Mouse (Mus musculus) adrenal gland, adult 2 months (tissue): ENCODE measurements around the gene Fuz. TPM values are rescaled to one million over a fixed set of nuclear protein-coding genes. Genes with fewer than 3 reads are reported as not detected.

ENCODE experiments used
- DNase-seq: peaks from one replicate; pipeline ENCODE4 v3.0.0; 2021
- long read RNA-seq: library from polyadenylated mRNA; stranded (forward); transcript quantifications from one replicate; pipeline ENCODE4 v2.0.0, GENCODE M21; 2021
- polyA plus RNA-seq: library from polyadenylated mRNA; depleted of rRNA; stranded (reverse); fragments of >200 nt; gene quantifications from 2 replicates; pipeline ENCODE4 v1.2.3, GENCODE M21; 2012; rRNA removed
- total RNA-seq, 2 experiments: library from RNA; stranded (reverse); gene quantifications; 2 replicates each; pipeline ENCODE4 v1.2.3; 2021

The Fuz gene
- 10 to 100 TPM; 24.2 to 28.0 TPM for total RNA-seq
- 203 and 213 TPM in 2 replicates for polyA plus RNA-seq
- long read RNA-seq, transcript Fuz-201 (11 exons, 1,698 nt) = major isoform, 30 of 44 reads
- long read RNA-seq, partial matches to known transcripts = 1 of 44 reads
- long read RNA-seq, other reads (novel, unspliced or antisense) = 10 of 44 reads

DNA sequence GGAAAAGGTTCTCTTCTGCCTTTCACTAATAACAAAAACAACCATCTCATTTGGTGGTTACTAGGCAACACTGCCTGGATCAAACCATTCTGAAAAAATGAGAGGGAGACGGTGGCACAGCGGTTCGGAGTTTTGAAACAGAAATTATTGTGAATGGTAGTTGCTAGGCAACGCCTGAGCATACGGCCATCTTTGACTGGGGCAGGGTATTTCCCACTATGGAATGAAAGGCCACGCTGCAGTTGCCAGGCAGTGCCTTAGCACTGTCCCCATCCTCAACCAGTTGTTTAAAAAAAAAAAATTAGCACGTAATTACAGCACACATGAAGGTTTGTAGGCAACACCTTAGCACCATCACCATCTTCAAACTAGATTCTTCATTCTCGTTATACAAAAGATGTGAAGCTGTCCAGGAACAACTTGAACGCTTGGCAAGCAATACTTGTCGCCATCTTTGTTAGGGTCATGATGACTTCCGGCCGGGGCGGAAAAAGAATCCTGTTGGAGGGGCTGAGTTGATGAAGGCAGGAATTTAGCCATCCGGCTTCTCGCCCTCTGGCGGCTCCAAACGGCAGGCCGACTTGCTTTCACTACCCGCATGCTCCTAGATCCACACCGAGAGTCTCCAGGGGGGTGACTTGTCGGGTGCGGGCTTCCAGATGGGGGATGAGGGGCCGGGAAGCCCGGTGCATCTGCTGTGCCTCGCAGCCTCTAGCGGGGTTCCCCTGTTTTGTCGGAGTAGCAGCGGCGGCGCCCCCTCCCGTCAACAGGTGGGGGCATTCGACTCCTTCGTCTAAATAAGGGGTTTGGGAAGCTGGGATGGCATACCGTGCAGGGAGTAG is at the start of gene Fuz:
TSS of gene Fuz (plus strand) at position 487 of the 842 bp plus-strand sequence.
- DNase-seq = peak; percentile 93

DNA sequence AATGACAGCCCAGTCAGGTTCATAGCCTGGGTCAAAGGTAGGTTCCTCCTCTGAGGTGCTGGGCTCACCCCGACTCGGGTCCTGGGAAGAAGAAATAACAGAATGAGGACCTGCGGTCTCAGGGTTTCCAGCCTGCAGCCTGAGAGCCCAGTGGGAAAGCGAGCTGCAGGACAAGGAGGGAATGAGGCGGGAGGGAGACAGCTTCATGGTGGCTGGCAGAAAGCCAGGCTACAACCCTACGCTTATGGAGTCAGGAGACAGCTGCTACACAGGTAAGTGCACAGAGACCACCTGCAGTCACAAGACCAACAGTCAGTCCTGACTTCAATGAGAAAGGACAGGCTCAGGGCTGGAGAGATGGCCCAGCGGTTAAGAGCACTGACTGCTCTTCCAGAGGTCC is 49.1 kb upstream of the Fuz start:
- DNase-seq = no peak

GRCm38 (mm10) chr7:44847772-44848171 is 48.1 kb upstream of the Fuz start:
- no peak for DNase-seq

GRCm38 (mm10) chr7:44848561-44849415 is 47.1 kb upstream of the Fuz start, which contains the start of the genes Akt1s1 and Tbc1d17:
TSS of gene Akt1s1 (plus strand) at chr7:44848991.
TSS of gene Tbc1d17 (minus strand) at chr7:44849079.
- peak; percentile 100 for DNase-seq

- DNase-seq = peak; percentile 95
Observed at GRCm38 (mm10) chr7:44849416-44850111, 46.3 kb upstream of the Fuz start.

- DNase-seq = peak; percentile 86
Observed at GRCm38 (mm10) chr7:44850146-44850545, 45.7 kb upstream of the Fuz start.

DNA sequence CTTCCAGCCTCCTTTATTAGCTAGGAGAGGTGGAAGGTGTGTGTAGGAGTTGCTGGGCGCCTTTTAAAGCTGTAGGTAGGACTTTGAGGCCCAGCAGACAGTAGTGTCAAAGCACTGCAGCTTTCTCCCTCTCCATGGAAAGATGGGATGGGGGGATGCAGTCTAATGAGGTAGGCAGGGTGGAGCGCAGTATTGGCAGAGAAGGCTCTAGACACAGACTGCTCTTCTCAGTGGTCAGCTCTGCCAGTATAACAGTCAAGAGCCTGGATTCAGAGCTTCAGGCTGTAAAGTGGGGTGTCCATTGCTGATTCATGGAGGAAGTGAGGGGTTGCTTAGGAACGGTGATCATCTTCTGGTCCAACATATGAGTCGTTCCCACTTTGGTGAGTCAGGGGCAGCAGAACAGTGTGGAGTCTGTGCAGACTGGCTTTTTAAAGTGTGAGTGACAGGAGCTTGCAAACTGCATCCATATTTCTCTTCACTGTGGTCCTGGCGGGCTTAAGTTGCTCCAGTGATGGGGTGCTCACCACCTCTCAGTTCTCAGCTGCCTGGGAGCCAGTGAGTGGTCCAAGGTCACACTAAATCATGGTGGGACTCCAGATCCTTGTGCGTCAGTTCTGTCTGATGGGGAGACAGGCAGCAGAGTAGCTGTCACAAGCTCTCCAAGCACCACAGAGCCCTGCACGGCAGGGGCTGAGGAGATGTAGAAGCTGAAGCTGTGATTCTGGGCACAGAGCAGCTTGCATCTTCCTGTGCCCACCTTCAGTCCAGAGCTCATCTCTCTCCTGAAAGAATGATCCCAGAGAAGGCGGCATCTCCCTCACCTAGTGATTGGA is 44.9 kb upstream of the Fuz start:
- DNase-seq = peak; percentile 46

GRCm38 (mm10) chr7:44851625-44852234 is 44.1 kb upstream of the Fuz start:
- DNase-seq = no peak

- DNase-seq = peak; percentile 28
Observed at GRCm38 (mm10) chr7:44852259-44853027, 43.4 kb upstream of the Fuz start.

DNA sequence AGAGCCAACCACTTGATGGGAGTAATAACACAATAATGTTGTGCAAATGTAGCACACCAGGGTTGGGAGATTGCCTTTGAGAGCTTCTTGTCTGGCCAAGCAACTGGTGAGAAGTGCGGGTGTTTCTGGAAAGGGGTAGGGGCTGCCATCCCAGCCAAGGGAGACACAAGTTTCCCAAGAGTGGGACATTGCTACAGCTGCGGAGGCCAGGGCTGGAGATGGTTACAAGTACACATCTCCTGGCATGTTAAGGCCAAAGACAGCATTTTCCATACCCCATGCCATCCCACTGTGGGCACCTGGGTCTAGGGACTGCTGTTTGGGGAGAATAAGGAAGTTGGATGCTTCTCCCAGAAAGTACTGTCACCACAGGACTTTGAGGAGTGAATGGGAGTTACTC is 42.8 kb upstream of the Fuz start:
- DNase-seq = peak; percentile 33

DNA sequence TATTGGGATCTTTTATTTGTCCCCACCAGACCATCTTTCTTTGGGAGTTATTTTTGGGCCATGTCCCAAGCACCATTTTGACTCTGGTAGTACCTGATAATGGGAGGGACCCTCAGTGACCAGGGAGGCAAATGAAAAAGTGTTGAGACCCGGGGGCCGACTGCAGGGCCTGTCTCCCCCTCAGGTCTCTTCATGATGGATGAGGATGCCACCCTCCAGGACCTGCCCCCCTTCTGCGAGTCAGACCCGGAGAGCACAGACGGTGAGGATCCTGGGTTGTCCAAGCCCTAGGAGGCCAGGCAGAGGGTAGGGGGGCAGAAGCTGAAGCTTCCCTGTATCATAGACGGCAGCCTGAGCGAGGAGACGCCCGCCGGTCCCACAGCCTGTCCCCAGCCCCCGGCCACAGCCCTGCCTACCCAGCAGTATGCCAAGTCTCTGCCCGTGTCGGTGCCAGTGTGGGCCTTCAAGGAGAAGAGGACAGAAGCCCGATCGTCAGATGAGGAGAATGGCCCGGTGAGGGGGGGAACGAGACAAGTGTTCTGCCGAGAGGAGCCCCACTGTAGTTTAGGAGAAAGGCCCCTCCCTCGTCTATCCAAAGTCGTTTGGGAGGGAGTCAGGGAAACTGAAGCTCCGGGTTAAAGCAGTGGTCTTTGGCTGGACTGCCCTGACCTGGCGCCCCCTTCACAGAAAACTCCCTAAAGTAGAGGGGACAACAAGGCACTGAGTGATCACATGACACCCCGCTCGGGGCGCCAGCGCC is 42.1 kb upstream of the Fuz start:
- DNase-seq = peak; percentile 65

DNA sequence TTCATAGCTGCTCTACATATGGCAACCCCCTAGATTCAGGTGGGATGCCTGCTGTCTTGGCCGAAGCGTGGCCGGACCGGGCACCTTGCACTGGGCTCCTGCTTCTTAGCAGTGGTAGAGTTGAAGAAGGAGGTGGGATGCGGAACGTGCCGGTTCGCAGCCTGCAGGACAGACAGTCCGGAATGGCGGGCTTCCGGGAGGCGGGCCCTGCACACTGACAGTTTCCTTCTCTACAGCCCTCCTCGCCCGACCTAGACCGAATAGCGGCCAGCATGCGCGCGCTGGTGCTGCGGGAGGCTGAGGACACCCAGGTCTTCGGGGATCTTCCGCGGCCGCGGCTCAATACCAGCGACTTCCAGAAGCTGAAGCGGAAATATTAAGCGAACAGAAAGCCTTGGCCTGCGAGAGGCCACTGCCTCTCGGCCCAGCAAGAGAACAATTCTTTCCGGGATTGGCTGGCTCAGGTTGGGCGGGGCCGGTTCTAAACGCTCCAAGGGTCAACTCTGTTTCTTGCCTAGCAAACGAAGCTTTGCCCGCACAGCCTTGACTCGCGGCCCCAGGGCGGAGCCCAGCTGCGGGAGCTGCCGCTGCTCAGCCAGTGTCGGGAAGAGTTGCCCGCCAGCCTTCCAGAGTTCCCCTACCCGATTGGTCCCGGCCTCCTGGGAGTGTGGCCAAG is 41.4 kb upstream of the Fuz start:
- DNase-seq = peak; percentile 97

GRCm38 (mm10) chr7:44855036-44855435 is 40.8 kb upstream of the Fuz start:
- no peak for DNase-seq

DNA sequence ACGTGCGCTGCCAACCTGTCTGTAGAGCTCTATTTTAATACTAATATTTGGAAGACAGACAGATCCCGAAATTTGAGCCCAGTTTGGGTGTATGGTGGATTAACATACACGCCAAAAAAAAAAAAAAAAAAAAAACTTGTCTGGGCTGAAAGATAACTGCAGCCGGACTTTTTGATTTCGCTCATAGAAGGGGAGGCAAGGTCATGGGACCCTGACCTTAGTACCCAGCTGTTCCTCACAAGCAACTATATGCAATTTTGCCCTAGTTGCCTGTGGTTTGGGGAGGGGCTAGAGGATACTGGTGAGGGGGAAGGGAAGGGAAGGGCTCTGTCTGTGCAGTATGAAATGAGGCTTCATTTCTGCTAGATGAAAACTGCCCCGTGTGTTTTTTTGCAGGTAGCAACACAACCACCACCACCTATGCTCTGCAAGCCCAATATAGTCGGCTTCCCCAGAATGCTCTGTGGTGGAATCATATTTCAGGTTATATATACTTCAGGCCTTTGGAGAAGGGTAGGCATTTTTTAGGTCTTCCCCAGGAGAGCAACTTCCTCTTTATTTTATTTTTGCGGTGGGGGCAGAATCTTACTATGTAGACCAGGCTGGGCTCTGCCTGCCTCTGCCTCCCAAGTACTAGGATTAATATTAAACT is 39.5 kb upstream of the Fuz start:
- DNase-seq = no peak

GRCm38 (mm10) chr7:44857042-44857552 is 38.8 kb upstream of the Fuz start, which contains the start of gene Pnkp:
TSS of gene Pnkp (plus strand) at chr7:44857139.
- DNase-seq = peak; percentile 91

DNA sequence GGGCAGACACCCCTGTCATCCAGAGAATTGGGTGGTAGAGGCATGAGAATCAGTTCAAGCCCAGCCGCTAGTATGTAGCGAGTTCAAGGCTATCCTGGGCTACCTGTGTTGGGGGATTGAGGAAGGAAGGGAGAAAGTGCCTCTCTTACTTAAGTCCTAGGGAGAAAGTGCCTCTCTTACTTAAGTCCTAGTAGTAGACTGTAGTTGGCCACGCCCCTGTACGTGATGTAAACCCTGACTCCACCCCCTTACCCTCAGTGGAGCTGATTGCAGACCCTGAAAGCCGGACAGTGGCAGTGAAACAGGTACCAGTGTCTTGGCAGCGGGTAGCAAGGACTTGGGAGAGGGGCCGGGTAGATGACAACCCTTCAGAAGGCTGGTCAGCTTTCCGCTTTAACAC is 38.0 kb upstream of the Fuz start:
- DNase-seq = peak; percentile 55

- no peak for DNase-seq
Observed at GRCm38 (mm10) chr7:44859896-44860295, 36.0 kb upstream of the Fuz start.
